Mouse (Mus musculus) frontal cortex, adult 2 months (tissue): ENCODE measurements around the gene Gpr183. TPM values are rescaled to one million over a fixed set of nuclear protein-coding genes. Genes with fewer than 3 reads are reported as not detected.

Experiments
- DNase-seq, 2 experiments: peaks; one replicate each; pipeline ENCODE4 v3.0.0; 2022; ENCODE audit warnings: low spot score in 1 of 2; ENCODE audit errors: extremely low spot score in 1 of 2
- polyA plus RNA-seq: library from polyadenylated mRNA; depleted of rRNA; stranded (reverse); fragments of >200 nt; gene quantifications from 2 replicates; pipeline ENCODE4 v1.2.3, GENCODE M21; 2012; rRNA removed

Gpr183 gene
- polyA plus RNA-seq, 1 experiment, result 1.6 TPM

GRCm38 (mm10) chr14:121909868-121910267 is 55.1 kb downstream of the Gpr183 start:
- no peak for DNase-seq

GRCm38 (mm10) chr14:121906992-121907681 is 57.9 kb downstream of the Gpr183 start:
- no peak for DNase-seq

- no peak for DNase-seq
These were observed 58.5 kb downstream of the Gpr183 start for GRCm38 (mm10) chr14:121906341-121906991.

- no peak for DNase-seq
These were observed 60.2 kb downstream of the Gpr183 start for GRCm38 (mm10) chr14:121904754-121905153.

- DNase-seq, result no peak
These were observed 61.6 kb downstream of the Gpr183 start for GRCm38 (mm10) chr14:121903381-121903876.

Other genes starting within 250 kb of the Gpr183 start
- 60.7 and 64.7 TPM in 2 replicates for gene Dock9, start 167.4 kb downstream of the Gpr183 start, polyA plus RNA-seq
- 41.4 and 43.0 TPM in 2 replicates for gene Ubac2, start 86.6 kb downstream of the Gpr183 start, polyA plus RNA-seq
- gene Gpr18, start 49.4 kb downstream of the Gpr183 start, polyA plus RNA-seq, result 0.08 TPM in 2 replicates
- gene Timm8a2, start 69.5 kb upstream of the Gpr183 start, polyA plus RNA-seq, result 0.36 TPM in 1 of 2 replicates, not detected in the other
- gene Tm9sf2, start 141.8 kb upstream of the Gpr183 start, polyA plus RNA-seq, result 76.6 and 83.6 TPM in 2 replicates
- 24.5 and 24.6 TPM in 2 replicates for gene Clybl, start 216.5 kb upstream of the Gpr183 start, polyA plus RNA-seq